Mouse (Mus musculus): ENCODE data around the gene Sh3rf1. TPM values are rescaled to one million over a fixed set of nuclear protein-coding genes. Genes with fewer than 3 reads are reported as not detected.

The Sh3rf1 gene
- polyA plus RNA-seq, 1 experiment from 2014 or later, result 1.6 TPM

DNA sequence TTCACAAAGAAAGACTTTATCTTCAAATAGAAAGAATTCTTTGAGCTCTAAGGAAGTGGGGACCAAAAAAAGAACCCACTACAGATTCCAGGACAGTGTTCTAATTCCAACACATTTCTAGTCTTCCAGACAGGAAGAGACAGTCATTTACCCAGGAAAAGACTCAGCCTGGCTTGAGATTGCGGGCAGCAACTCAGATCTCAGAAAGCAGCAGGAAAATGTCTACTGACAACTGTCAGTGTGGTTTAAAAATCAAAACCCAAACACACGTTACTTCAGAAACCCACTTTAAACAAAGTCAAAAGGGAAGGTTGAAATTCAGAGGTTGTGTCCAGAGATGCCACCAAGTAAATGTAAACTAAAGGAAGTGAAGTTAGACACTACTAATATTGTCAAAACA lies 16.8 kb upstream of the Sh3rf1 start:
- H3K9ac ChIP-seq (replicated peaks), result no peak overlapping the region
- no peak overlapping the region for H3K4me2 ChIP-seq (ENCODE audit: low read depth, low read length)
- ATAC-seq, result no peak
- no peaks in the 10 kb centered on the region for H3K4me1 ChIP-seq (ENCODE audit: insufficient read depth)
- no peak overlapping the region for H3K4me3 ChIP-seq (ENCODE audit: low read depth, low read length)
- H3K36me3 ChIP-seq (replicated peaks; ENCODE audit: insufficient read depth, low read length), result no peaks in the 10 kb centered on the region
- H3K27me3 ChIP-seq (ENCODE audit: insufficient read depth, low read length), result no peaks in the 10 kb centered on the region
- DNase-seq, result no peak
- WGBS (ENCODE audit: insufficient replicate concordance), result 37% methylated on average over 2 of the region's 2 CpGs
- H3K9me3 ChIP-seq (ENCODE audit: low read length), result no peaks in the 10 kb centered on the region
- no peak overlapping the region for H3K27ac ChIP-seq (ENCODE audit: low read depth)
- TF ChIP-seq EP300 (IDR thresholded peaks at IDR 0.05; ENCODE audit: low read depth), result no peak
- TF ChIP-seq CTCF (IDR thresholded peaks at IDR 0.05; ENCODE audit: low read depth), result no peak

- Histone ChIP-seq H3K9me3 (ENCODE audit: low read length) (no peaks in the 10 kb centered on the region), H3K9ac (replicated peaks) (no peak overlapping the region), H3K27me3 (ENCODE audit: insufficient read depth, low read length) (no peaks in the 10 kb centered on the region), H3K36me3 (replicated peaks; ENCODE audit: insufficient read depth, low read length) (no peaks in the 10 kb centered on the region), H3K4me2 (ENCODE audit: low read depth, low read length) (no peak overlapping the region), H3K4me1 (ENCODE audit: insufficient read depth) (no peaks in the 10 kb centered on the region), H3K4me3 (ENCODE audit: low read depth, low read length) (no peak overlapping the region), H3K27ac (ENCODE audit: low read depth) (no peak overlapping the region)
- 76% methylated on average over 4 of the region's 4 CpGs for WGBS (ENCODE audit: insufficient replicate concordance)
- DNase-seq (no peak), ATAC-seq (no peak)
- TF ChIP-seq CTCF (IDR thresholded peaks at IDR 0.05; ENCODE audit: low read depth), result no peak
- no peak for TF ChIP-seq EP300 (IDR thresholded peaks at IDR 0.05; ENCODE audit: low read depth)
These were observed 16.0 kb upstream of the Sh3rf1 start for GRCm38 (mm10) chr8:61207636-61208035.

DNA sequence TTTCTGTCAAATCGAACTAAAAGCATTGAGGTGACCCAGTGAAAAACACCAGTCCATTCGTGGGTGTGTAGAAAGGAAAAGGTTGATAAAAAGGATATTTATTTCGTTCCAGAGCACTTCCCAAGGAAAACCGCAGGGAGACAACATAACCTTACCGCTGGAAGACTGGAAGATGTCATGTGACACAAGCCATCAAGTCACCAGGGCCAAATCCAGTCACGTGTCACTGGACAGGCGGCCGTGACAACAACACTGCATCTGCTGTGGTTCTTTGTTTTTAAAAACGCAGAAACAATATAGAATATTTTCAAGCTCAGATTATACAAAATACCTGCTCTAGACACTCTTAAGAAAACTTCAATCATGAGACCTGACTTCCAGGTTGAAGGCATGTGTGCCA lies 15.0 kb upstream of the Sh3rf1 start:
- H3K27me3 ChIP-seq (ENCODE audit: insufficient read depth, low read length), result no peaks in the 10 kb centered on the region
- DNase-seq (no peak), ATAC-seq (no peak)
- H3K9ac ChIP-seq (replicated peaks), result no peak overlapping the region
- H3K27ac ChIP-seq (ENCODE audit: low read depth), result no peak overlapping the region
- TF ChIP-seq EP300 (IDR thresholded peaks at IDR 0.05; ENCODE audit: low read depth), result no peak
- no peaks in the 10 kb centered on the region for H3K9me3 ChIP-seq (ENCODE audit: low read length)
- no peak overlapping the region for H3K4me3 ChIP-seq (ENCODE audit: low read depth, low read length)
- WGBS (ENCODE audit: insufficient replicate concordance), result 75% methylated on average over 9 of the region's 9 CpGs
- H3K4me1 ChIP-seq (ENCODE audit: insufficient read depth), result no peaks in the 10 kb centered on the region
- no peaks in the 10 kb centered on the region for H3K36me3 ChIP-seq (replicated peaks; ENCODE audit: insufficient read depth, low read length)
- H3K4me2 ChIP-seq (ENCODE audit: low read depth, low read length), result no peak overlapping the region

- H3K27me3 ChIP-seq (ENCODE audit: insufficient read depth, low read length), result no peaks in the 10 kb centered on the region
- no peak for DNase-seq
- no peak overlapping the region for H3K4me2 ChIP-seq (ENCODE audit: low read depth, low read length)
- H3K9ac ChIP-seq (replicated peaks), result no peak overlapping the region
- no peak overlapping the region for H3K4me3 ChIP-seq (ENCODE audit: low read depth, low read length)
- H3K9me3 ChIP-seq (ENCODE audit: low read length), result no peaks in the 10 kb centered on the region
- no peak for ATAC-seq
- H3K27ac ChIP-seq (ENCODE audit: low read depth), result no peak overlapping the region
- H3K4me1 ChIP-seq (ENCODE audit: insufficient read depth), result no peaks in the 10 kb centered on the region
- WGBS (ENCODE audit: insufficient replicate concordance), result 73% methylated on average over 8 of the region's 8 CpGs
- TF ChIP-seq EP300 (IDR thresholded peaks at IDR 0.05; ENCODE audit: low read depth) (no peak), CTCF (IDR thresholded peaks at IDR 0.05; ENCODE audit: low read depth) (no peak)
- no peaks in the 10 kb centered on the region for H3K36me3 ChIP-seq (replicated peaks; ENCODE audit: insufficient read depth, low read length)
These were observed 12.8 kb upstream of the Sh3rf1 start for GRCm38 (mm10) chr8:61210836-61211235.

GRCm38 (mm10) chr8:61215081-61215819 lies 8.4 kb upstream of the Sh3rf1 start:
- H3K9me3 ChIP-seq (ENCODE audit: low read length), result no peaks in the 10 kb centered on the region
- no peak overlapping the region for H3K27ac ChIP-seq (ENCODE audit: low read depth)
- no peaks in the 10 kb centered on the region for H3K36me3 ChIP-seq (replicated peaks; ENCODE audit: insufficient read depth, low read length)
- H3K9ac ChIP-seq (replicated peaks), result no peak overlapping the region
- no peaks in the 10 kb centered on the region for H3K4me1 ChIP-seq (ENCODE audit: insufficient read depth)
- no peaks in the 10 kb centered on the region for H3K27me3 ChIP-seq (ENCODE audit: insufficient read depth, low read length)
- DNase-seq (no peak), ATAC-seq (no peak)
- H3K4me2 ChIP-seq (ENCODE audit: low read depth, low read length), result no peak overlapping the region
- WGBS (ENCODE audit: insufficient replicate concordance), result 67% methylated on average over 5 of the region's 5 CpGs
- TF ChIP-seq CTCF (IDR thresholded peaks at IDR 0.05; ENCODE audit: low read depth) (no peak), EP300 (IDR thresholded peaks at IDR 0.05; ENCODE audit: low read depth) (no peak)
- H3K4me3 ChIP-seq (ENCODE audit: low read depth, low read length), result no peak overlapping the region

DNA sequence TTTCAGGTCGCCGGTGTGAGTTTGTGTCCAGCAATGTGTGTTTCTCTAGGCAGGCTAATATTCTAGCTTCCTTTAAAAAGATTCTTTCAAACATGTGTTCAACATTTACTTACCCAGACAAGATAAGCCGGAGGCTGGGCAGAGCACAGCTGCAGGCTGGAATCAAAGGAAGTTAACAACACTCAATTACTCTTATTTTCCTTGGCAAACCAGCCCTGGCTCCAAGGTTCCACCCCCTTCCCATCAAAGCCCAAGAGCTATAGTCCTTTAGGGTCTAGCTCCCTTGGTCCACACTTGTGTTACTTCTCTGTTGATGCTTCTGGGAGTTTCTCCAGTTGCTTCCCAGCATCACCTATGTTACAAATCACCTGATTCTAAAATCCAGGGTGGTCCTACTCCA lies 6.7 kb upstream of the Sh3rf1 start:
- H3K27ac ChIP-seq (ENCODE audit: low read depth), result no peak overlapping the region
- H3K4me1 ChIP-seq (ENCODE audit: insufficient read depth), result no peaks in the 10 kb centered on the region
- 68% methylated on average over 3 of the region's 3 CpGs for WGBS (ENCODE audit: insufficient replicate concordance)
- no peak overlapping the region for H3K4me2 ChIP-seq (ENCODE audit: low read depth, low read length)
- no peak overlapping the region for H3K4me3 ChIP-seq (ENCODE audit: low read depth, low read length)
- TF ChIP-seq EP300 (IDR thresholded peaks at IDR 0.05; ENCODE audit: low read depth), result no peak
- no peak for TF ChIP-seq CTCF (IDR thresholded peaks at IDR 0.05; ENCODE audit: low read depth)
- H3K9me3 ChIP-seq (ENCODE audit: low read length), result no peaks in the 10 kb centered on the region
- no peak overlapping the region for H3K9ac ChIP-seq (replicated peaks)
- no peaks in the 10 kb centered on the region for H3K36me3 ChIP-seq (replicated peaks; ENCODE audit: insufficient read depth, low read length)
- H3K27me3 ChIP-seq (ENCODE audit: insufficient read depth, low read length), result no peaks in the 10 kb centered on the region
- ATAC-seq (no peak), DNase-seq (no peak)

Measured in liver, postnatal 0 days (tissue).